Mouse (Mus musculus): ENCODE measurements around the gene Aspg.

The Aspg gene

DNA sequence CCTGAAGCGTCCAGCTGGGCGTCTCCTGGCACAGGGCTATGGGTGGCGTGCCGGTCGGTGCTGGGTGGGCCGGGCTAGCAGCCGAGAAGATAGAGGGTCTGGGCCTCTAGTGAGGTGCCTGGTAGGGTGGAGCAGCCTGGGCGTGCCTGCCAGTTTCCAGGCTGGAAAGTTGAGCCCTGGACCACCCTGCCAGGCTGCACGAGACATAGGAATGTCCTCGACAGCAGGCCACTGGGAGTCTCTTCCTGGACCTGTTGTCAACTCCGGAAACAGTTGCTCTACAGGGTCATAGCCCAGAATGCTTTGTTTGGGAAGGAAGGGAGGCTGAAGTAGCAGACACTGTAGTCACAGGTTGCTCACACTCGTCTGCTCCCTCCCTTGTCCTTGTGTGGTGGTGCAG, 47.1 kb downstream of the Aspg start:
- no peak for DNase-seq

DNA sequence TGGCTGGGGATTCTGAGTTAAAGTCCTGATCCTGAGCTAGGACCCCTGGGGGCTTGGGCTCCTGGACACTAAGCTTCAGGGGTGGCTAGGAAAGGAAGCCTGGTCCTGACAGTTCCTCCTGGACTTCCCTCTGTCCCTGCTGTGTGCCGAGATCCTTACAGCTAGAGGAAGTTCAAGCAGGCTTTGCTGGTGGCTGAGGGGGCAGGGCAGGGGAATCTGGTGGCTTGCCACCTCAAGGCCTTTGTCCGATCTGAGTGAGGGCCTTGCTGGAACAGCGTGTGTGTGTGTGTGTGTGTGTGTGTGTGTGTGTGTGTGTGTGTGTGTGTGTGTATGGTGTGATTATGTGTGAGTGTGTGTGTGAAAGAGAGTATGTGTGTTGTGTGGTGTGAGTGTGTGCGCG, 48.0 kb downstream of the Aspg start:
- DNase-seq = no peak

DNA sequence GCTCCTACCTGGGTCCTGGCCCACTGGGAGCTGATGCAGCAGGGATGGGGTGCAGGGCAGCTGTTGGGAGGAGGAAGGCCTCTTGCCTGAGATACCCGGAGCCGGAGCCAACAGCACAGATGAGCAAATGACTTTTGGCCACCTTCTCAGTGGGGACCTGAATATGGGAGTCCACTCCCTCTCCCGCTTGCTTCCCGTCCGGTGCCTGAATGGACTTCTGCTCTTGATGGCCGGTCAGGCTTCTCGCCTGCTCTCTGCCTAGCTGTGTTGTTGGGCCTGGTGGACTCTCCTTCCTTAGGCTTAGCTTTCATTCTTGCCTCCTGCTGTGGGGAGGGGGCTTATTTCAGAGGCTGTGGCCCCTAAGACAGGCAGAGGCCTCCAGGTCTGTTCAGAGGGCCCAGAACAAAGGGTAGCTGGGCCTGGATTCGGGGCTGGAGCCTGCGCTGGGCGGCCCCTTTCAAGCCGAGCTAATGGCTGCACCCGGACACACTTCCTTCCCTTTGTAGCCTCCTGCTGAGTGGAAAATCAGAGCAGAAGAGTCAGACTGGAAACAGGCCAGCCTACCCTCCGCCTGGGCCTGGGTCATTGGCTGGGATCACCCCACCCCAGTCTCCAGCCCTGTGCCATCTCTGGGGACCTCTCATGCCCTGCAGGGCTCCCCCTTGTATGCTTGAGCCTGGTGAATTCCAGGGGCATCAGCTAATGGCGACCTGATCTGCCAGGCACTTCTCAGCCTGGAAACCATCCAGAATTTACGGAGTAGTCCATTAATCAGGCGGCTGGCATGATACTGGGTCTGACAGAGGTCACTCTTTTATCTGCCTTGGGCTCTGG, 49.0 kb downstream of the Aspg start:
- peak; percentile 73 for DNase-seq

DNA sequence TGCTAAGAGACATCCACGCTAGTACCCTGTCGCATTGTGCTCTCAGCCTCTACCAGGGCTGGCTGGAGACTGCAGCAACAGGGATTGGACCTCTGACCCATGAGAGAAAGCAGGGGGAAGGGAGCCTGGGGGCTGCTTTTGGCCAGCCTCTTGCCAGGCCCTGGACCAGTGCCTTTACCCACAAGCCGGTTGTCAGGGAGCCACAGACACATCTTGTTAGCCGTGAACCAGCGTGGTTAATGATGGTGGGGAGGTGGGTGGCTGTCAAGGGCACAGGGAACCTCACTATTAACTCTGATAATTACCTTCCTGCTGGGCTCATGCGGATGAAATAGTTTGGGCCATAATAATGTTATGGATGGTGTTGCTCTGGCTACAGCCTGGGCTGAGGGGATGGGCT, 50.3 kb downstream of the Aspg start:
- DNase-seq = no peak

DNA sequence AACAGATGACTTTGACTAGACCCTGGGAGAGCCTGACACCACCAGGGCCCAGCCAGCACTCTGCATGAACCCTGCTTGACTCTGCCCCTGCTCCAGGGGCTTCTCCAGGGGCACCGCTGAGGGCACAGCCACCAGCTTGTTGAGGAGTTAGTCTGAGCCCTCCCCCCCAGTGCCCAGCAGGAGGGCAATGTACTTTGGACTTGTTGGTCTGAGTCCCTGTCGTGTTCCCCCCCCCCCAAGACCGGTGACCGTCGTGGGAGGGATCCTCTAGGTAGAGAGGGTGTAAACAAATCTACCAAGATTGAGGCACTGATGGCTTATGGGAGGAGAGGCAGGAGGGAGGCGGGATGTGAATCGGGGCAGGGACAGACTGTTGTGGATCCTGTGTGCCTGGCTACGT, 51.8 kb downstream of the Aspg start:
- DNase-seq = no peak

DNA sequence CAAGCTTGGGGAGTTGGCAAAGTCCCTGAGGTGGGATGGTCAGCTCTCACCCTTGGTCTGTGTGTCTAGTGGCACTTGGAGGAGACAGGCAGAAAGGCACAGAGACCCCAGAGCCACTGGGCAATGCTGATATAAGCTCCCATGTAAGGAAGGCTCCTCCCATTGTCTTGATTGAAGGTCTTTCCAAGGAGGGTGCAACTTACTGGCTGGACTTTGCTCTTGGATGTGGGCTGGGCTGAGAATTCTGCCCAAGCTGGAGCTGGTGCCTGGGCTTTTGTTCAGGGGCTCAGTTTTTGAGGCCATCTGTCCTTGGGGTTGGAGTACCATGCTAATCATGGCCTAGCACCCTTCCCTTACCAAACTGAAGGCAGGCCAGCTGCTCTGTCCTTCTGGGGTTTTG, 52.3 kb downstream of the Aspg start:
- DNase-seq = no peak

DNA sequence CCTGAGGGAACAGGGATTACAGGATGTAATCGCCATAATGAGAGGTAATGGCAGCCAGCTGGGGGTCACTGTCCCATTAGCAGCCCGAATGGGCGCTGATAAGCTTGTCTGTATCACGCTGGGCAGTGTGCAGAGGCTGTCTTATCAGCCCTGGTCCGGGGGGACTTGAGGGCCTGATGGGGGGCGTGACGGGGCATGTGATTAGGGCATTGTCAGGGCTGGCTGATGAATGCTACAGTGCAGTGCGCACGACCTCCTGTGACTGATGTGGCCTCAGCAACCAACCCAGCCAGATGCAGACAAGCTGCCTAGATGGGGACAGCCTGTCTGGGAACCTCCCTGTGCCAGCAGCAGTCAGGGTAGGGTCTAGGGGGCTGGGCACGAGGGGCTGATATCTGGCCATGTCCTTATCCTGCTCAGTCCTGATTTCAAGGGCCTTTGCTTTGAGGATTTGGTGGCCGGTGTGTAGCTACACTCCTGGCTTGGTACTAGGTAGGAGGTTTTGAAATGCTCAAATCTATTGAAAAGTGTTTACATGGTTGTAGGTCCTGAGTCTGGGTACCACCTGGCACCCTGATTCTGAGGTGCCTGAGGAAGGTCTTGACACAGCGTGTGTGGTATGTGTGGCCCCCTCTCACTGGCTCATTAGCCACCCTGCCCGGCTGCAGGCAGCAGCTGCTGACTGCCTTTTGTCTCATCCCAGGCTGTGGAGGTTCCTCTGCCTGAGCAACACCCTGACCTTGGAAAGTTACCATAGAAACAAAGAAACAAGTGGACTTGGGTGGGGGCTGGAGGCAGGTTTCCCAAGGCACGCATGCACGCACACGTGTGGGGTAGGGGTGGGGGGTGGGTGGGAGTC, 57.7 kb downstream of the Aspg start:
- peak; percentile 86 for DNase-seq

DNA sequence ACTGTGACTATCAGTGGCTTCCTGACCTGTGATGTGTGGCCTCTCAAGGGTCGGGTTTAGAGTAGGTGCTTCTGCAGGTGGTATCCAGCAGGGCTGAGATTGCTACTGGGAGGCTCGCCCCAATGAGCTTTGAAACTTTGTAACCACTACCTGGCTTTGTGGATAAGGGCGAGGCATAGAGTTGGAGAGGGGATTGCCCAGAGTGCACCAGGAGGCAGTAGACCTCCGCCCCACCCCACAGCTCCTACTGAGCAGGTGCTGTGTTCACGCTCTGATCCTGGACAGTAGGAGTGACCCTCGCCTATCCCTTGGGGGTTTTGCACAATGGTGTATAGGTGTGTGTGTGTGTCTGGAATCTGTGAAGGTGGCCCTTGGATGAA, 58.4 kb downstream of the Aspg start:
- no peak for DNase-seq

DNA sequence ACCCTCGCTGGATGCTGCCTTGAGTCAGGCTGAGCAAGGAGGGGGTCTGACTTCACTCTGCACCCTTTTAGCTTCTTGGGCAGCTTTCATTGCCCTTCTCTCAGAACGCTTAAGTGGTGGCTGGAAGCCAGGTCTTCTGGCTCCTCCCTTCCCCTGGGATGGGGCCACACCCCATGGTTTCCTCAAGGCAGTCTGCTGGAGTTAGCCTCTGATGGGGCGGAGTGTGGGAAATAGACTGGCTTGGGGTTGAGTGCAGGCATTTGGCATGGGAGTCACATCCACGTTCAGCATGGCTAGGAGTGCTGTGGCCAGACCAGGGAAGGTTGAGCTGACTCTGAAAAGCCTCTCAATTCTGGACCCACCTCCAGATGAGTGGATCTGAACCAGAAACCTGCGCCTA, 62.8 kb downstream of the Aspg start:
- DNase-seq = no peak

DNA sequence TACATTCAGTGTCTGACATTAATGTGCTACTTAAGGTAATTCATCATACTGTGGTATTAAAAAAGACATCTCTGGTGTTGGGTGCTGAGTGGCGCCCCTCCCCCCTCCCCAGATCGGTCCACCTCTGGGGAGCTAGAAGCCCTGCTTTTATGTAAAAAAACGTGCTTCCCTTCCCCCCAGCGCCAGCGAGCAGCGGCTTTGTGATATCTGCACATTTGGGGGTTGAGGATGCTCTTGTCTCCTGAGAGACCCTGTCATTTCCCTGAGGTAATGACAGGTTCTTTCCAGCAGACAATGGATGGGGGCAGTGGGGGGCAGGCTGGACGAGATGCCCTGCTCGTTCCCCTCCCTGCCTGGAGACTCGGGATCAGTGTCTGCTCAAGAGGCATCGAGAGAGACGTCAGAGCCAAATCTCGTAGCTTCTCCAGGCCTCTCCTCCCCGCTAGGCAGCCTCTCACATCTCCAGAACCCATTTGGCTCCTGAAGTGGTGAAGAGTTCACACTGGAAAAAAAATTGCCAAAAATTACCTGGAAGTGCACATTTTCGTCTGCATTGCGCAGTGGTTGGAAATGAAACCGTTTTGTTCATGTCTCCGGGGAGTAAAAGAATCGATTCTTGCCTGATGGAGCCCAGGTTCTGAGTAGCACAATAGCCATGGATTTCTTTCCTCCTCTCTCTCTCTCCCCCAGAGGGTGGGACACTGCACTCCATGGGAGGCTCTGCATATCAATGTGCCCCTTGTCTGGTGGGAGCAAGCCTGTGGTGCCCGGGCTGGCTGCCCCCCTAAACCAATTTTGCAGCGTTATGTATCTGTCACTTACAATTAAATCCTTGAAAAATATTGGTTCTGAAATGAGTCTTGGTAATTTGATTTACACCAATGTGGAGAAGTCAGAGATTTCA, 64.4 kb downstream of the Aspg start:
- DNase-seq = no peak

DNA sequence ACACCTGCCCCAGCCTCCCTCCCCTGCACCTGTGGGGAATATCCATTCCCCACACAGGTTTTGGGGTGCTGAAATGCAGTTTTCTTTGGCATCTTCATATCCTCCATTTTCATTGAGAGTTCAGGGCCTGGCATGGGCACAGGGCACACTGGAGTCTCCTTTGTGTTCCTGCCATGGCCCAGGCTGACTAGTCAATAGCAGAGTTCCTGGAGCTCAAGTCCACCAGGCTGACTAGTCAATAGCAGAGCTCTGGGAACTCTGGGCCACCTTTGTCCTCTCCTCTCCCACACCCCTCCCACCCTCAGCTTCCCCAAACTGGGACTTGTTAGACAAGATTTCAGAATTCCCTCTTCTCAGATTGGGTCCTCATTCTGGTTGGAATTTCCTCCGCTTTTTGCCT, 65.2 kb downstream of the Aspg start:
- DNase-seq = peak; percentile 87

DNA sequence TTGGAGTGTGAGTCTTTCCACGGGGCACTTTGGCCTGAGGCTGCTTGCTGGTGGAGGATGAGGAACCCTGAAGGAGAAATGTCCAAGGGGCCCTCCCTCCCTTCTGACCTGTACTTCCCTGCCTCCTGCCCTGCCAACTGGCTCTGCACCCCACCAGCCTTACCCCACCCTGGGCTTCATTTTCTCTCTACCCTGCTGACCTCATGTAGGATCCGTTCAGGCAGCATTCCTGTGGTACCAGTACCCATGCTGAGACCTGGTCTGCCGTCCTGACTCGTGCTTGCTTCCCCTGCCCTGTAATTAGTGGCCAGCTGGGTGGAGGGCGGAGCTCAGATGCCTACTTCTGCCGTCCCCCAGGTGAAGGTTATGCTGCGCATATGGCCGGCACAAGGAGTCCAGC, 65.7 kb downstream of the Aspg start:
- DNase-seq = no peak

Measured in retina, postnatal 1 day (tissue).